Mouse (Mus musculus) heart, postnatal 0 days (tissue): ENCODE measurements around the gene Zfpm1.

ENCODE experiments used
- CTCF ChIP-seq: IDR thresholded peaks from 2 replicates; pipeline ENCODE4 v1.5.1; 2016; ENCODE audit warnings: antibody characterized with exemption, control low read depth, low read depth
- EP300 ChIP-seq: IDR thresholded peaks from 2 replicates; pipeline ENCODE4 v1.6.1; 2016; ENCODE audit warnings: antibody characterized with exemption, low read depth

- TF ChIP-seq CTCF (no peak), EP300 (no peak)
These were observed 30.6 kb downstream of the Zfpm1 start for GRCm38 (mm10) chr8:122312553-122312952.
